ENCODE assay signal across 10 mouse cellular contexts in genomic region chr6:144203970-144204369, GRCm38 (mm10).
DNase-seq lines count a peak whose midpoint lies in the region; ATAC-seq lines count a peak whose summit lies in the region.
"Had no signal": no experiment of that assay in that cellular context is flagged by ENCODE, and none has a peak within 500 bp of the region (broad histone marks: within the 10 kb centered on the region; RNA-seq: fewer than 3 reads in every experiment).

No protein-coding gene starts in this region.

- peak overlapping the region; percentile 62 for H3K9ac ChIP-seq in limb, embryonic 13.5 days
- H3K9ac ChIP-seq: liver, embryonic 13.5 days had no signal

- WGBS in limb, embryonic 13.5 days, result 39% methylated on average over 8 of the region's 8 CpGs

- H3K27me3 ChIP-seq in limb, embryonic 13.5 days, result peaks cover 13% of the 10 kb centered on the region
- H3K27me3 ChIP-seq: liver, embryonic 13.5 days had no signal

- peak overlapping the region; percentile 69; the same call in 1 of the 2 replicates for H3K27ac ChIP-seq in limb, embryonic 13.5 days
- H3K27ac ChIP-seq: liver, embryonic 13.5 days had no signal

- H3K4me2 ChIP-seq in limb, embryonic 13.5 days (replicated peaks), result peak overlapping the region; percentile 64
- H3K4me2 ChIP-seq: liver, embryonic 13.5 days had no signal

- ATAC-seq in limb, embryonic 13.5 days (ENCODE audit: low FRiP score, low read depth), result no peak

- peaks cover 43% of the 10 kb centered on the region for H3K4me1 ChIP-seq in limb, embryonic 13.5 days
- H3K4me1 ChIP-seq: liver, embryonic 13.5 days had no signal

- H3K36me3 ChIP-seq in limb, embryonic 13.5 days, result no peaks in the 10 kb centered on the region
- H3K36me3 ChIP-seq: liver, embryonic 13.5 days had no signal

- H3K9me3 ChIP-seq in limb, embryonic 13.5 days, result no peaks in the 10 kb centered on the region
- H3K9me3 ChIP-seq: liver, embryonic 13.5 days had no signal

- H3K4me3 ChIP-seq in limb, embryonic 13.5 days, result peak overlapping the region; percentile 55
- H3K4me3 ChIP-seq: liver, embryonic 13.5 days had no signal

- DNase-seq in cerebellum, postnatal 14 days, result peak; percentile 49 to 62
- no peak for DNase-seq in cerebellum, adult 11 months
- peak; percentile 66 to 77 for DNase-seq in right cerebral cortex, postnatal 10 days (ENCODE audit: low spot score in 2 of 2)
- DNase-seq in right cerebral cortex, postnatal 25 days, result no peak
- DNase-seq in kidney, adult 18-20 months, result no peak
- DNase-seq in thymus, postnatal 0 days (ENCODE audit: low spot score), result no peak
- no peak for DNase-seq in kidney, adult 8-10 months
- DNase-seq: kidney, adult 11 months; liver, embryonic 13.5 days had no signal

Comparison
In these comparisons a context has a peak if more than half of its experiments do, and no peak if none do; other contexts are left out.
1. DNase-seq: peak in cerebellum, postnatal 14 days (2 of 2) and right cerebral cortex, postnatal 10 days (2 of 2); none in cerebellum, adult 11 months (single experiment), right cerebral cortex, postnatal 25 days (single experiment), kidney, adult 18-20 months (single experiment), thymus, postnatal 0 days (single experiment) and kidney, adult 8-10 months (0 of 2).